Mouse (Mus musculus) myocyte (in vitro differentiated cells): ENCODE data around the gene Iqsec3.

Experiments used
- E2F4 ChIP-seq: IDR thresholded peaks from one replicate; pipeline ENCODE4 v1.6.1; 2011; ENCODE audit warnings: mild to moderate bottlenecking, control low read depth, moderate library complexity; ENCODE audit not compliant: insufficient read depth
- MAX ChIP-seq: IDR thresholded peaks from one replicate; pipeline ENCODE4 v1.6.1; 2011; ENCODE audit warnings: low read depth, mild to moderate bottlenecking, control low read depth
- POLR2A ChIP-seq: IDR thresholded peaks from one replicate; pipeline ENCODE4 v1.6.1; 2011; ENCODE audit warnings: low read depth, mild to moderate bottlenecking, control low read depth, moderate library complexity; ENCODE audit not compliant: insufficient read length
- USF1 ChIP-seq: IDR thresholded peaks from one replicate; pipeline ENCODE4 v1.6.1; 2011; ENCODE audit warnings: low read depth, mild to moderate bottlenecking, control low read depth, moderate library complexity

DNA sequence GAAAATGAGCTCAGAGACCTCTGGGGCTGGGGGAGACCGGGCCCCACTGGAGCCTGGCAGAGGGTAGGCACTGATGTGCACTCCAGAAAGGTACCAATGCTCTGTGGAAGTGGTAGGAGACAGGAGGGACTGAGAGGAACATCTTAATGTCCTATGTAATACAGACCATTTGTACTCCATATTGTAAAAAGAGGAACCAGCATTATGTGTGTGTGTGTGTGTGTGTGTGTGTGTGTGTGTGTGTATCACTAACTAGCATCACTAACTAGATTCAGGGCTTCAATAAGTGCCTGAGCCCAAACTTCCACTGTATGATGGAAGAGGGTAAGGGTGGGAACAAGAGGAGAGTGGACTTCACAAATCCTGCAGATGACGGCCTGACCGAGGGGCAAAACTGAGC lies 88.1 kb downstream of the Iqsec3 start:
- no peak for TF ChIP-seq POLR2A
- TF ChIP-seq USF1, result no peak
- TF ChIP-seq E2F4, result no peak
- TF ChIP-seq MAX, result no peak
